Mouse (Mus musculus) layer of hippocampus, adult 2 months (tissue): ENCODE measurements around the gene Cdc5l. TPM values are rescaled to one million over a fixed set of nuclear protein-coding genes. Genes with fewer than 3 reads are reported as not detected.
"Not testable (repeated sequence)": the region's sequence is repeated elsewhere in the genome, so short reads cannot be mapped to it uniquely, and the experiment has no call there.

Experiments used
- DNase-seq, 2 experiments: peaks; one replicate each; pipeline ENCODE4 v3.0.0; 2022; ENCODE audit warnings: low spot score in 2 of 2
- H3K27ac ChIP-seq: fragments of 200-600 bp; 2 replicates; pipeline ENCODE4 v1.8.1; 2022
- H3K4me3 ChIP-seq: fragments of 200-600 bp; 2 replicates; pipeline ENCODE4 v1.8.1; 2022; ENCODE audit warnings: mild to moderate bottlenecking
- CTCF ChIP-seq: fragments of 200-600 bp; conservative IDR thresholded peaks from 2 replicates; pipeline ENCODE4 v1.8.1; 2022; ENCODE audit warnings: antibody characterized with exemption, mild to moderate bottlenecking, moderate library complexity
- total RNA-seq, 2 experiments: library from RNA; stranded (reverse); gene quantifications; 2 replicates each; pipeline ENCODE4 v1.2.3; 2021

The Cdc5l gene
- total RNA-seq, 2 experiments from 2014 or later = 55.7 to 57.5 TPM

- DNase-seq = no peak
- H3K4me3 ChIP-seq = no peak overlapping the region
- no peak for TF ChIP-seq CTCF
- no peak overlapping the region for H3K27ac ChIP-seq
Measured at GRCm38 (mm10) chr17:45458516-45458915, 25.0 kb upstream of the Cdc5l start.

DNA sequence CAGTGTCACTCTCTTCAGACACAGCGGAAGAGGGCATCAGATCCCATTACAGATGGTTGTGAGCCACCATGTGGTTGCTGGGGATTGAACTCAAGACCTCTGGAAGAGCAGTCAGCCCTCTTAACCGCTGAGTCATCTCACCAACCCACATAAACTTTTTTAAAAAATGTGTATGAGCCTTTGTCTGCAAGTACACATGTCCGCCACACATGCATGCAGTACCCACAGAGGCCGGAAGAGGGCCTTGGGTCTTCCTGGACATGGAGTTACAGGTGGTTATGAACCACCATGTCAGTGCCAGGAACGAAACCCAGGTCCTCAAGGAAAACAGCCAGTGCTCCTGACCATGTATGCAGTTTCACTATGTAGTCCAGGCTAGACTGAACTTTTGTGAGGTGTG is 23.9 kb upstream of the Cdc5l start:
- no peak for DNase-seq
- peak; percentile 27 for TF ChIP-seq CTCF
- no peak overlapping the region for H3K4me3 ChIP-seq
- no peak overlapping the region for H3K27ac ChIP-seq

DNA sequence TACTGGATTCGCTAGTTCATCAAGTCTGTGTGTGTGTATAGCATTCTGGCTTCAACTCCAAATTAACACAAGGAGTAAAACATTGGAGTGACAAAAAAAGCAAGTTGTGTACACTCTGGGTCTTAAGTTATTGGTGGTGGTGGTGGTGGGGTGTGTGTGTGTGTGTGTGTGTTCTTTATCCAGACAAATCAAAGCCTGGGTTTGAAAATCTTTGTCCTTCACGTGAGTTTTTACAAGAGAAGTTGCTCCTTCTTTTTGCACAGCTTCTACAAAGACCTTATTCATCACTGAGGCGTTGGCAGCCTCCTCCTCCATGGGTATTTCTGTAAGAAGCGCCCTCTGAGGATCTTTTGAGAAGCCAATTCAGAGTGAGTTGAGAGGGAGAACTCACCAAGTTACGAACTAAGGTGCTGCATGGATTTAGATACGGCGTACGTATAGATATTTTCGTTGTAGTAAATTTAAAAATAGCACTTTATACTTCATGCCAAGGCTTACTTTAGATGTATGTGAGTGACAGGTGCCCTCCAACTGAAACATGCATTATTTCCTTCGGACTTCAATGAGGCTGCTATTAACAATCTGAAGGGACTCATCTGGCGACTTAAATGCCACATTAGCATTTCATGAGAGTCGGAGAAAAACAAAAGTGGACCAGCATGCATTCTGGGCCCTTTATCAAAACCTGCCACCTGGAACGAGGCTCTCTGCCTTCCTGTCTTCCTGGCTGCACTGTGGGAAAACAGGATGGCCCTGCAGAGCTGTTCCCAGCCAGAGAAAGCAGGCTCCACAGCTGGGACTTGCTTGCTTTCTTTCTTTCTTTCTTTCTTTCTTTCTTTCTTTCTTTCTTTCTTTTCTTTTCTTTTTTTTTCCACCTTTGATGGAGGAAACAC is 23.0 kb upstream of the Cdc5l start:
- TF ChIP-seq CTCF = no peak
- DNase-seq = no peak
- H3K4me3 ChIP-seq = no peak overlapping the region
- no peak overlapping the region for H3K27ac ChIP-seq

GRCm38 (mm10) chr17:45455783-45456182 is 22.2 kb upstream of the Cdc5l start:
- not testable (repeated sequence) for H3K4me3 ChIP-seq, H3K27ac ChIP-seq, DNase-seq

GRCm38 (mm10) chr17:45454794-45455193 is 21.3 kb upstream of the Cdc5l start:
- Histone ChIP-seq H3K4me3 (no peak overlapping the region), H3K27ac (no peak overlapping the region)
- TF ChIP-seq CTCF = no peak
- DNase-seq = no peak

GRCm38 (mm10) chr17:45452271-45452670 is 18.7 kb upstream of the Cdc5l start:
- Histone ChIP-seq H3K4me3 (no peak overlapping the region), H3K27ac (no peak overlapping the region)
- TF ChIP-seq CTCF = no peak
- no peak for DNase-seq

- no peak for TF ChIP-seq CTCF
- Histone ChIP-seq H3K27ac (no peak overlapping the region), H3K4me3 (no peak overlapping the region)
- DNase-seq = no peak
Measured at GRCm38 (mm10) chr17:45450153-45450552, 16.6 kb upstream of the Cdc5l start.

GRCm38 (mm10) chr17:45449586-45449985 is 16.0 kb upstream of the Cdc5l start:
- TF ChIP-seq CTCF = no peak
- Histone ChIP-seq H3K4me3 (no peak overlapping the region), H3K27ac (no peak overlapping the region)
- DNase-seq = no peak

- TF ChIP-seq CTCF = no peak
- no peak for DNase-seq
- Histone ChIP-seq H3K4me3 (no peak overlapping the region), H3K27ac (no peak overlapping the region)
Measured at GRCm38 (mm10) chr17:45447063-45447462, 13.5 kb upstream of the Cdc5l start.

GRCm38 (mm10) chr17:45445923-45446322 is 12.4 kb upstream of the Cdc5l start:
- TF ChIP-seq CTCF = no peak
- no peak overlapping the region for H3K4me3 ChIP-seq
- DNase-seq = no peak
- H3K27ac ChIP-seq = no peak overlapping the region

GRCm38 (mm10) chr17:45434262-45434590 is 689 bp upstream of the Cdc5l start:
- H3K4me3 ChIP-seq = peak overlapping the region; percentile 84
- no peak for DNase-seq
- TF ChIP-seq CTCF = no peak
- peak overlapping the region; percentile 95 for H3K27ac ChIP-seq

DNA sequence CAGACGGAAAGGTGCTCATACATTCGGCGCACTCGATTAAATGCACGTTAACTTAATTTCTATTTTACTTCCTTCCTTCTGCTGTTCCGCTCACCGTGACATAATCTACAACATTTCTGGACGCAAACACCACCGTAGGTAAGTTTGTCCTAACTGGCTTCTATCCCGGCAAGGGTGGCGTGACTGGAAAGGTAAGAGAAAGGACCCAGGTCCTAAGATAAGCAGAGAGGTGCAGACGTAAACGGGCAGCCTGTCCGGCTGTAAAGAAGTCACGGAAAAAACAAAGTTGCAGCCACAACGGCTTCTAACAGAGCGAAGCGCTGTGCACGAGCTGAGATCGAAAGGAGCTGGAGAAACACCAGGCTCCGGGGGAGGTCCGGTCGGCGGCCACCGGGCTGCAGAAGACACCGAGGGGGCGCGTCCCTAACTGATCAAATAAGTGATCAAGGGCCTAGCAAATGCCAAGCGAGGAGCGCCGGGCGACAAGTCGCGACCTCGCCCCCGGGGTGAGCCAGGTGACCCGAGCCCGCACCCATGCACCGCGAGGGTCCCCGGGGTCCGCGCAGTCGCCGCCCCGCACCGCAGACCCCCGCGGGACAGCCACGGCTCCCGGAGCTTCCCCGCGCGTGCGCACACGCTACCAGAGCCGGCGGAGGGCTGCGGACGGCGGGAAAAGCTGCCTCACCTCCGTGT is 685 bp downstream of the Cdc5l start:
- DNase-seq = no peak
- Histone ChIP-seq H3K27ac (peak overlapping the region; percentile 95), H3K4me3 (peak overlapping the region; percentile 84)
- no peak for TF ChIP-seq CTCF

- TF ChIP-seq CTCF = no peak
- Histone ChIP-seq H3K4me3 (peak overlapping the region; percentile 84), H3K27ac (no peak overlapping the region)
- no peak for DNase-seq
Measured at GRCm38 (mm10) chr17:45432007-45432406, 1.5 kb downstream of the Cdc5l start.

DNA sequence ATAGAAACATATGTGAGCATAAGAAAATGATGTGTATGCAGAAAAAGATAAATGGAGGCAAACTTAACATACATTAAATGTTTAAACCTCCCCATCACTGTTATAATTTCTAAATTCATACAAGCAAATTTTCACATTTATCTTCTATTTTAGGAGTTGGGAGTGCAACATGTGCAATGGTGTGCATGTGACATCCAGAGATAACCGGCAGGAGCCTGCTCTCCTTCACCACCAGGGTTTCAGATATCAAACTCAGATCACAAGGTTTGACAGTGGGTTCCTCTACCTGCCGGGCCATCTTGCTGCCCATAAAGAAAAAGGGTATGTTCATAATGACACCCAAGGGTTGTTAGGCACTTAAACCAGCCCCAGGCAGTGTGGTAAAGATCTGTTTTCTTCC is 16.1 kb downstream of the Cdc5l start:
- DNase-seq = no peak
- Histone ChIP-seq H3K4me3 (no peak overlapping the region), H3K27ac (no peak overlapping the region)
- TF ChIP-seq CTCF = no peak; the same call in 1 of the 2 replicates

DNA sequence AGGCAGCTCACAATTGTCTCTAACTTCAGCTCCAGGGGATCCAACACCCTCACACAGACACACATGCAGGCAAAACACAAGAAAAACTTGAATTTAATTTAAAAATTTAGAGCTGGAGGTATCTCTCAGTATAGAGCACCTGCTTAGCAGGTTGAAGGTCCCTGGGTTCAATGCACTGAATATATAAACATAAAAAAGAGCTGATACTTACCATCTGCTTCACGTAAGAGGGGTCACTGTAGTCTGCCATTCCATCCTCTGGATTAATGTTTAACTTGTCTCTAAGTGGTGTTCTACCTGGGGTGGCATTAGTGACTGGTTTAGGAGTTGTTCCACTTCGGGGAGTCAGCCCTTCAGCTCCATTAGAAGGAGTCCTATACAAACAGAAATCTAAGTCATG is 21.9 kb downstream of the Cdc5l start:
- not testable (repeated sequence) for H3K27ac ChIP-seq, DNase-seq, H3K4me3 ChIP-seq
